Mouse (Mus musculus) right cerebral cortex, postnatal 10 days (tissue): ENCODE measurements around the gene Nxnl1.
"Not testable (repeated sequence)": the region's sequence is repeated elsewhere in the genome, so short reads cannot be mapped to it uniquely, and the experiment has no call there.

Experiments
- DNase-seq, 2 experiments: peaks; one replicate each; pipeline ENCODE4 v3.0.0; 2021; ENCODE audit warnings: low spot score in 2 of 2

The Nxnl1 gene

DNA sequence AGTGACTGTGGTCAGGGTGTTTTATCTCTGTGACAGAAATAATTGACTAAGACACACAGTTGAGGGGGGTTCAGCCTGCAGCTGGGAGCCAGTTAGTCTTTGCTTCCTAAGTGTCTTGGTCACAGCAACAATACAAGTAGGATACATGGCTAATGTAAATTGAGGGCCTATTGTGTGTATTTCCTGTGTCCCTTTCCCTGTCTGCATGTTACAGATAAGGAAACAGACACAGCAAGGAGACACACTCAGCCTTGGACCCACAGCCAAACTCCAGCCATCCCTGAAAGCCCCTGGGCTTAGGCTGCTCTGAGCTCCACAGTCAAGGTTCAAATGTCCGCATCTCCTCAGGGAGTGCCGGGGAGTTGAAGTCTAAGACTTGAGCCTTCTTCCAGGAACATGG is 11.8 kb downstream of the Nxnl1 start:
- DNase-seq = no peak

DNA sequence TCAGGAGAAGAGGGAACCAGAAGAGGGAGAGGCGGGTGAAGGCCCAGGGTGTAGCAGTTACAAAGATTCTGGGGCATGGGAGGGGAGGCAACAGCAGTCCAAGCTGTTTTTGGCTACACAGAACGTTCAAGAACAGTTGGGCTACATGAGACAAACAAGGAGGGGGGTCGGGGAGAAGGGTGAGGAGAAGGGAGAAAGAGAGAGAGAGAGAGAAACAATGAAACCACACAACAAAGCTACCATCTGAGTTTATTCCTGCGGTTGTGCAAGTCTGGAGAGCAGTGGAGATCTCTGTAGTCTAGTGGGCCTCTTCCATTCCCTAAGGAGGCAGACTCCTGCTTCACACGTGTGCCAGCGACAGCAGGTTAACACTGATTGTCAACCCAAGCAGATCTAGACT is 12.4 kb downstream of the Nxnl1 start:
- no peak for DNase-seq

DNA sequence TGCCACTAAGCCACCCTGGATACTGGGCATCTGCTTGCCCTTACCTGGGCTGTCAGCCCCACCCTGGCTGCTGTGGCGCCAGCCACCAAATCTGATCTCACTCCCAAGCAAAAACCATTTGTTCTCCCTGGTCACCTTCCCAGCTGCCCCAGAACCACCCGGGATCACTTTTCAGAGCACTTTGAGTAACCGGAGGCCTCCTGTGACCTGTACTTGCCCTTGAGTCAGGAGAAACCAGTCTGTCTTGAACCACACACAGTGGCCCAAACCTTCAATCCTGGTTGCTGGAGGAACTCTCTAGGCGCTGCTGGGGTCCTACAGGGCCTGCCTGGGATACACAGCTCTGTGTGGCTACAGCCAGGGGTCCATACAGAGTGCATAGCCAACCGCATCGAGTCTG is 13.6 kb downstream of the Nxnl1 start:
- DNase-seq = no peak

DNA sequence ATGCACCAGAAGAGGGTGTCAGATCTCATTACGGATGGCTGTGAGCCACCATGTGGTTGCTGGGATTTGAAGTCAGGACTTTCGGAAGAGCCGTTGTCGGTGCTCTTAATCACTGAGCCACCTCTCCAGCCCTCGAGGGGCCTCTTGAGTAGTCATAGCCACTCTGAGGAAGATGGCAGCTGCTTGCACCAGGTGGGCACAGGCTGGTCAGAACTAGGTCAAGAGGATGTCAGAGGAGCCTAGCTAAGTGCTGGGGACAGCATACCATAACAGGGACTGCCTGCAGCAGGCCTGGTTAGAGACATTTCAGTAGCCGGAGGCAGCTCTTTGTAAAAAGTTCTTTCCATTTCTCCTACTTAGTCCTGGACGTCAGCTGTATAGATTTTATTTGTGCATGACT is 15.6 kb downstream of the Nxnl1 start:
- DNase-seq = no peak

DNA sequence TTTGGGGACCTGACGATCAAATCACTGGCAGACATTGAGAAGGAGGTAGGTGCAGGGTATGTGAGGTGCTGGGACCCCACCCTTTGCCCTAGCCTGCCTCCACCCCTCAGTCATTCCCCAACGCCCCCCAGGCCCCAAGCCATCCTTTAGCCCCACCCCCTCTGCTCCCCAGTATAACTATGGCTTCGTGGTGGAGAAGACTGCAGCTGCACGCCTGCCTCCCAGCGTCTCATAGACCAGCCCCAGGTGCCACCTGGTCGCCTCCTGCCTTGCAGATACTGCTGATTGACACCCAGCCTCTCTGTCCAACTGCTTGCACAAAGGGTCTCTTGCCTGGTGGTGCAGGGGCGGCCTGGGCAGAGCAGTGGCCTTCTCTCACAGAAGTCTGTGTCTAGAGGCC is 18.8 kb downstream of the Nxnl1 start:
- no peak for DNase-seq

DNA sequence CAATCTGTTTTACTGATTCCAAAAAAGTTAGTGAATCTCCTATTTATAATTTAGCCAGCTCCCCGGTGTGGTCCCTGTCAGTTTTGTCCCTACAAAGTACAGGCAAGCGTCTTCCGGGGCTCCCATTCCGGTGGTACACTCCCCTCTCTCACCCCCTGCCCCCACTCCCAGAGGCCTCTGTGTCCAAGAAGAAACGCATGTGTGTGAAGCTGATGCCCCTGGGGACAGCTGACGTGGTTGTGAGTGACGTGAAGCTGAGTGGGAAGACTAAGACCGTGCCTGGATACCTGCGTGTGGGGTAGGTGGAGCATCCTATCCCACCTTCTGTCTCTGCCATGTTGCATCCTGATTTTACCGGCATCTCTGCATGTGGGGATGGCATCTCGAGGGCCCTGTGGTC is 21.3 kb downstream of the Nxnl1 start:
- DNase-seq = no peak

DNA sequence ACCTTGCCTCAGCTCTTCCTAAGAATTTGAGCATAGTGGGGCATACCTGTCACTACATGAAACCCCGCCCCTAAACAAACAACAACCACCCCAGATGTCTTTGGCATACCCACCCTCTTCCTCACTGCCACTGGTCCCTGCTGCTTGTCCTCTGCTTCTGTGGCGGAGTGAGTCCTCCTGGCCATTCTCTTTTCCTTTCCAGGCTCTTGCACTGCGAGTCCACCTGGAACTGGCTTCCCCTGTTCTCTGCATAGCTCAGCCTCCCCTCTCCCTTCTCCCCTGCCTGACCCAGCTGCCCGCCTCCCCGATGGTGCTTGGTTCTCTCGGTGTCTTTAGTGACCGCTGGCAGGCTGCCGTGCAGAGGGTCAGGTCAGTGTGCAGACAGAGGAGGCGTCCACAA is 22.6 kb downstream of the Nxnl1 start:
- DNase-seq = no peak

DNA sequence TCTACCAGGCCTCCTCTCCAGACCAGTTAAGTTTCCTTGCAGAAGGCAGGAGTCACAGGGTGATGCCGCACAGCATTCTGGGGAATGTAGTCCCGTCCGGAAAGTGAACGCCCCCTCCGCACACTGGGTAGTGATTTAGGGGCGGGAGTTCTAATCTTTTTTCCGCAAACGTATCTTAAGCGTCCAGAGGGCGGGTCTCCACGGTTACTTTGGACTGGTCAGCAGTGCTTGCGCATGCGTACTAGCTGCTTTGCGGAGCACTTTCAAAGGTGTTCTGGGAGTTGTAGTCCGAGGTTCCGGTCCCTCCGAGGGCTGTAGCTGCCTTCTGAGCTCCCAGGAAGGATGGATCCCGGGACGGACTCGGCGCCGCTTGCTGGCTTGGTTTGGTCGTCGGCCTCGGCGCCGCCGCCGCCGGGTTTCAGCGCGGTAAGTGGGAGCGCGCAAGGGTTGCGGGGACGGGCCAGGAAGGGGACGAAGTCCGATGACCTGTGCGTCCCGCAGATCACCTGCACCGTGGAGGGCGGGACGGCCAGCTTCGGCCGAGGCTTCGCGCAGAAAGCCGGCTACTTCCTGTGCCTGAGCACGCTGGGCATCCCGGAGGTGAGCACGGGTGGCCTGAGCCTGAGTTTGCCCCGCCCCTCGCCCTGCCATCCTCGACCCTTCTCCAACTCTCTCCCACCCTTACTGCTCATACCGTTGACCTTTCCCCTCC is 23.6 kb downstream of the Nxnl1 start, which contains the start of gene Mvb12a:
TSS of gene Mvb12a (plus strand) at position 291 of the 712 bp plus-strand sequence.
- DNase-seq = peak; percentile 98 to 99

DNA sequence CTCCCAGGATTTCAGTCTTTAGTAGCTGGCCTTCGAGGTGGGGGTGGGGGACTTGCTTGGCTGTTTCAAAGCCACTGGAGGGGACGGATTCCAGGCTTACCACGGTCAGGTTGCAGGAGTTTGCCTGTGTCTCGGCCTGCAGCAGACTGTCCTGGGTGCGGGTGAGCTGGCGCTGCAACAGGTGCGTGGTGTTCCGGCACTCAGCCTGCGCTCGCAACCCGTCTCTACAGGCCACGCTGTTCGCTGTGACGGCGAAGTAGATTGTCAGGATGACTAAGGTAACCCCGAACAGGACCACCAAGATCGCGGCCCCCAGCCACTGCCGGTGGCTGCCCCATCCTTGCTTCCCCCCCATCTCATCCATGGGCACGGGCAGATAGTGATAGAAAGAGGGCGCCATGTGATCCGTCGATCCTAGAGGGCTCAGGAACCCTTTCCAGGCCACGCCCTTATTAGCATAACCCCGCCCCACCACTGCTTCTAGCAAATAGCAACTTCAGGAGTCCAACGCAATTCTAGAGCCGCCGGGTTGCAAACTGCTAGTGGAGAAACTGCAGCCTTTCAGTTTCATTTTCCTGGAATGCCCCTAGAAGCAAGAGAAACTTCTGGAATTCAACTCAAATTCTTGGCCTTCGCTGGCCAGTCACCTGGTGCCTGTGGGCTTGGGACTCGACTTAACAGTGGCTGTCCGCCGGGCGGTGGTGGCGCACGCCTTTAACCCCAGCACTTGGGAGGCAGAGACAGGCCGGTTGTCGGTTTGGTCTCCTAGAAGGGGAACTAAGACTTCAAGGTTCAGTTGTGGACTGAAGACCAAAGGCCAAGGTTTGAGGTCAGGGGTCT is 29.2 kb downstream of the Nxnl1 start, which contains the start of gene Bst2:
TSS of gene Bst2 (minus strand) at position 429 of the 840 bp plus-strand sequence.
- DNase-seq = peak; percentile 63 to 66

DNA sequence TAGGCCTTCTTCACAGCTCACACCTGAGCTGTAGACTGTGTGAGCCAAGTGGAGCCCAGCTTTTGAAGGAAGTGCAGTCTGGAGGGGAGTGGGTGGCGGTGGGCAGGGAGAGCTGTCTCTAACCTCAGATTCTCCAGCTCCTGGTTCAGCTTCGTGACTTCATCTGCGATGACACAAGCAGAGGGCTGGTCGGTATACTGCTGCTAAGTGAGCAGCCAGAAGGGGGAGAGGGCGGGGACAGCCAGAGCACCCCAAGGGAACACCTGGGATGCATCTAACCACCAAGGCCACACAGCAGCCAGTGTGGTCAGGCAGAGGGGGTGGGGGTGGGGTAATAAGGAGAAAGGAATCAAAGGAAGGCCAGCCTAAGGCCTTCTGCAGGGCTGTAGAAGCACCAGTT is 30.7 kb downstream of the Nxnl1 start:
- DNase-seq = no peak

DNA sequence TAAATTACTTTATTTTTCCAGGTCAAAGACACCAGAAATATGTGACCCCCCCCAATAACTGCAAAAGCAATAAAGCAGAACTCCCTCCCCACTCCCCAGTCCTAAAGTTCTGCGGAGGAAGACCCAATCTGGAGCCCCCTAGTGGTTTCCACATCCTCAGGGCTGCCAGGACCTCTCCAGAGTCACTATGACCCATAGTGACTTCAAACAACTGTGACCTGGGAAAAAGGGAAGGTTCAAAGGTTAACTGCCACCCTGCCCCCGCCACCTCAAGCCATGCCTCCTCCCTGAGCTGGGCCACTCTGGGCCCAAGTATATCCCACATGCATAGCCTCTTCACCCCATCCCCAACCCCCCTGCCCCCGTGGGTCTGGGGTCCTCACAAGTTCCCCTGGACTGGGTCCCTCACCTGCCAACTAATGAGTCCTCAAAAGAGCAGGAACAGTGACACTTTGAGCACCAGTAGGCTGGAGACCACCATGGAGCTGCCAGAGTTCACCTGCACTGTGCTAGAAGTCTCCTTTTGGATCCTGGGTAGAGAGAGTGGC is 32.1 kb downstream of the Nxnl1 start:
- DNase-seq = no peak

DNA sequence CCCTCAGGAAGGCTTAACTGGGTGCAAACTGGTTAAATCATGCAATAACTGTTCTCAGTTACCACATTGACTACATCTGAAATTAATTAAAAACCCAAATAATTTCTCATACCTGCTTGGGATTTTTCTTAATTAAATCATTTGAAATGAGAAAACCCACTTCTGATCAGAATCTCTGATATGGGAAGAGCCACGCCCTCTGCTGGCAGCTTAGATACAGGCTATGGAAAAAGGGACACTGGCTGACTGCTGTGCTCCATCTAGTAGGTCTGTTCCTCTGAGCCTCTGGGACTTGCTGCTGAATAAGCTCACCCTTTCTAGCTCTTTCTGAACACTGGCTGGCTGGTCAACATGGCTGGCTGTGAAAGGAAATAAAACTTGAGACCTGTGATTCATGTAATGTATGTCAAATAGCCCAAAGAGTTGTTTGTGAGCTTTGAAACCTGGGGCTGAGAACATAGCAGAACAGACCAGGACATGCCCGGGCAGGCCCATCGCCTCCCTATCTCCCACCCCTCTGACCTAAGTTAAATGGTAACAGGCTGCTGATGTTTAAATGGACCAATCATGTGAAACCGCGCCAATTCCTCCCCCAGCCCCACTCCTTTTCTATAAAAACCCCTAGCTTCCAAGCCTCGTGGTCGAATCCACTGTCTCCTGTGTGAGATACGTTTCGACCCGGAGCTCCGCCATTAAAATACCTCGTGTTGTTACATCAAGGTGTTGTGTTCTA is 35.5 kb downstream of the Nxnl1 start:
- not testable (repeated sequence) for DNase-seq

DNA sequence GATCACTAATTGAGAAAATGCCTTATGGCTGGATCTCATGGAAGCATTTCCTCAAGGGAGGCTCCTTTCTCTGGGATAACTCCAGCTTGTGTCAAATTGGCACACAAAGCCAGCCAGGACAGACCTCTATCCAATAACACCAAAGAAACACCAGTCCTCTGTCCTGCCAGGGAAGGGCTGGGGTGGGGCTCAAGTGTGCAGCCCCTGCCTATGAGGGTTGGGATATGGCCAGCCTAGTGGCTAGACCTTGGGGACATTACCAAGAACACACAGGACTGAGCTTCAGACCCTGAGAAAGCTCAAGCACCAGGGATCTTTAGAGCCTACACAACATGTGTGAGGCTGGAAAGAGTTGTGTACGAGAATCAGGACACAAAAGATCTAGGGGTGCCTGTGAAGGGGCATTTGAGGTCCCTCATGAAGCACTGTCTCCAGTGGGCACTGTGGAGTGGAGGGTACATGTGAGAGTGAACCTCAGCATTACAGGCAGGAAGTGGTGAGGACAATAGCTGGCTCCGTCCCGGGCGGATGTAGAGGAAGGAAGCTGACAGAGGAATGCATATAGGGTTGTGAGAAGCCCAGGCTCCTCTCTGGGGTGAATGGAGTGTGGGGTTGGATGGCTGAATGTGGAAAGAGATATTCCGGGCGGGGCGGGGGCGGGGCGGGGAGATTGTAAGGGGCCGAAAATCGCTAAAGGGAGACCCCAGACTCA is 37.9 kb downstream of the Nxnl1 start:
- no peak for DNase-seq

DNA sequence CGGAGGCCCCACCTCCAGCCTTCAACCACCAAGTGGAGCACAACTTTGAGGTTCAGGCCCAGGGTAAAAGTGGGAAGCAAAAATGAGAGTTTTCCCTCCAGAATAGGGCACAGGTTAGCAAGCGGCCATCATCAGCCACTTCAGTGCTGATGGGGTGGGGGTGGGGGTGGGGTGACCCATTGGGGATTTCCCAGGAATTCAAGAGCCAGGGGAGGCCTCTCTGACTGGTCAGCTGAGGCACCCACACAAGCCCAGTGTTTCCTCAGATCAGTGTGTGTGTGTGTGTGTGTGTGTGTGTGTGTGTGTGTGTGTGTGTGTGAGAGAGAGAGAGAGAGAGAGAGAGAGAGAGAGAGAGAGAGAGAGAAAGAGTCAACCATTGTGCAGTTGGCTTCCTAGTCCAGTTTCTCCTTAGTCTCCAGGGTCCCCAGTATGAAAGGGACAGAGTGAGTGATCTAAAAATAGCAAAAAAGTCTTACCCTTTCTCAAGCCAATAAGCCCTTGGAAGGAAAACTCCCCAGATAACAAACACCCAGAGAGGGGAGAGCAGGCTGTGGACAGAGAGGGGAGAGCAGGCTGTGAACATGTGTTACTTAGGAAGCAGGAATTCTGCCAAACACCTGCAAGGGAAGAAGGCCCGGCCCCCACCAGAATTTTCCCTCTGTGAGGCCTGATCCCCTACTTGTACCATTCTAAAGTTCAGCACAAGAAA is 39.1 kb downstream of the Nxnl1 start:
- DNase-seq = no peak

DNA sequence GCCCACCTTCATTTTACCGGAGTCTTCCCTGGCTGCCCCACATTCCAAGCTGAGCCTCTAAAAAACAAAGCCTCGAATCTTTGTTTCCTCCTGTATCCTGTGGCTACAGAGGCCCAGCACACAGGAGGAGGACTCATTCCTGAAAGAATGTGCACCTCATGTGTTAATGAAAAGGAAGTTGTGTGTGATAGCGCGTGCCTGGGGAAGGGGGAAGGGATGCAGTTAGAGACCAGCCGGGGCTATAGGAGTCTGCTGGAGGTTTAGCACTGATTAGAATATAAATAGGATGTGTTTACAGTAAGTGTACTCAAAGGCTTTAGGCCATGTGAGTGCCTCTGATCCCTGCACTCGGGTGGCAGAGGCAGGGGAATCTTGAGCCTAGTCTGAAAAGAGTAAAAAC is 40.1 kb downstream of the Nxnl1 start:
- no peak for DNase-seq

DNA sequence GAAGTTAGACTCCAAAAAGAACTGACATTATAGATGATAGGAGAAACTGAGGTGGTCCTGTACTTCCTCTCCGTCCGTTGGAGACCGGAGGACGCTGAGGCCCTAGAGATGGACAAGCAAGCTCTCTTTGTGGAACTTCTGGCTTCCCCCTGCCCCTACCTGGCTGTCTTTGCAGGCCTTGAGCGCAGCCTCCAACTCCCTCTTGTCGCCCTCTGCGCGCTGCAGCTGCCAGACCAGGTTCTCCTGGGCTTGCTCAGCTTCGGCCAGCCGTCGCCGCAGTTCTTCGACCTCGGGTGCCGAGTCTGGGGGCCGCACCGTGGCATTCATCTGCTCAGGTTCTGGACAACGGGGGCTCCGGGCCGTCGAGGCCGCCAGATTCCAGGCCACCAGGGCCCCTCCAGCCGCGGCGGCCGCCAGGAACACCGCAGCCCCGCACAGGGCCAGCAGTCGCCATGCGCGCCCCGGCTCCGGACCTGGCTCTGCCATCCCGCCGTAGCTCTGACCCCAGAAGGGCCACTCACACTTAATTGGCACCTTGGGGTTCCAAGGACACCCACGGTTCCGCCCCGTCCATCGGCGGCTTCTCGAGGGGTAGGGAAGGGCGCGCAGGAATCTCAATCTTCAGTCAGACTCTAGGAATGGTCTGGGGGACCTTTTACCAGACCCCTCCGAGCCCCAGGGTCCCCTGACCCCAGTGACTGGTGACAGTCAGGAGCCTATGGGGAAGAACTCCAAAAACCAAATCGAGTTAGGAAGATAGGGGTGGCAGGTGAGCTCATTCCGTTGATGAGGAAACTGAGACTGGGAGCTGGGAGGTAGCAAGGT is 41.0 kb downstream of the Nxnl1 start, which contains the start of gene Ccdc194:
TSS of gene Ccdc194 (minus strand) at position 486 of the 825 bp plus-strand sequence.
- DNase-seq = no peak

DNA sequence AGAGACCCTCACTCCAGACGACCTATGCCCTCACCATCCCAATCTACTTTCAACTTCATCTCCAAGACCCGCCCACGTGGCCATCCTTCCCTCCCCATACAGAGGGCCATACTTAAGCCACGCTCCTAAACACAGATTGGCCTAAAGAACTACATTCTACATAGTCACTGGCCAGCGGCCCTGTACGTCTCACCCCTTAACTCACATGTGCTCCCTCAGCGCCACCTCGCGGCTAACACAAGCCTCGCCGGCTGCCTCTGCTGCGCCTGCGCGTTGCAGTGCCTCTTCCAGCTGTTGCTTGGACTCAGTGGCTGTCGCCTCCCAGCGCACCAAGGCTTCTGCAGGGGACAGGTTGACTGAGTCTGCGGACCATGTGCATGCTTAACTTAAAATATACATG is 44.8 kb downstream of the Nxnl1 start:
- peak; percentile 89 to 93 for DNase-seq

DNA sequence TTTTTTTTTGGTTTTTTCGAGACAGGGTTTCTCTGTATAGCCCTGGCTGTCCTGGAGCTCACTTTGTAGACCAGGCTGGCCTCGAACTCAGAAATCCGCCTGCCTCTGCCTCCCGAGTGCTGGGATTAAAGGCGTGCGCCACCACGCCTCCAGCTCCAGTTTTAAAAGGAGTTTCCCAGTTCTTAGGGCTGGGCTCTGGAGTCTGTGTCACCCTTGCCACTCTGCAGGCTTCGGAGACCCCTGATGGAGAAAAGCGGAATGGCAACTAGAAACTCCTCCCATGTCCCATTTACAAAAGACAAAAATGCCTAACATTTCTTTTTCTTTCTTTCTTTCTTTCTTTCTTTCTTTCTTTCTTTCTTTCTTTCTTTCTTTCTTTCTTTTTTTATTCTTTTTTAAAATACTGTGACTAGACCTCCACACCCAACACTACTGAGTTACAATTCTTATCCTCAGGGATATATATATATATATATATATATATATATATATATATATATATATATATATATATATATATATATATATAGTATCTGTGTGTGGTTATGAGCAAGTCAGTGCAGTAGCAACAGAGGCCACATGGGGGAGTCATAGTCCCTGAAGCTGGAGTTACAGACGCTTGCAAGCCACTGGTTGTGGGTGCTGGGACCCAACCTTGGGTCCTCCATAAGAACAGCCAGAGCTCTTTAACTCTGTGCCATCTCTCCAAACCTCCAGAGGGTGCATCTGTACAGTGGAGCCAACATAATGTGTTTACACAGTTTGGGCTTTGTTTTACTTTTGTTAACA is 47.2 kb downstream of the Nxnl1 start:
- DNase-seq = peak in 1 of 2 experiments; percentile 67

DNA sequence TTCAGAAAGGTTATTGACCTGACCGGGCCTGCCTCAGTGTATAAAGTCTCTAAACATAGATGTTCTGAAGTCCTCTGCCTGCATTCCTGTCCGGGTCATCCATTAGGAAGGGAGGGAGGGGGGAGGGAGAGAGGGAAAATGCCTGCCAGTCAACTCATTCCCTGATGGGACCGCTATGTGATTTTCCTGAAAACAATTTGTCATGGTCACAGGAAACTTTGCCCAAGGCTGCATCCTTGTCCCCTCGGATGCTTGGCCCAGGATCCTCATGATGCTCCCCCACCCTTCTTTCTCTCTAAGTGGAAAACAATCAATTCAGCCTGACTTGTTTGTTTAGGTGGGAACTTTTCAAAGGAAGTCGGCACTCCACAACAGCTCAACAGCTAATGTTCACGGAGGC is 49.6 kb downstream of the Nxnl1 start:
- no peak for DNase-seq
